Mouse (Mus musculus): ENCODE data around the gene Prpsap1. TPM values are rescaled to one million over a fixed set of nuclear protein-coding genes. Genes with fewer than 3 reads are reported as not detected.
A peak's percentile ranks its signal among the peaks of the same experiment; 100 is the strongest.

Gene Prpsap1
- polyA plus RNA-seq (2015; fragmentation: Nextera tagmentation; extraction: Ambion mirVana): 180 and 187 TPM in 2 replicates

DNA sequence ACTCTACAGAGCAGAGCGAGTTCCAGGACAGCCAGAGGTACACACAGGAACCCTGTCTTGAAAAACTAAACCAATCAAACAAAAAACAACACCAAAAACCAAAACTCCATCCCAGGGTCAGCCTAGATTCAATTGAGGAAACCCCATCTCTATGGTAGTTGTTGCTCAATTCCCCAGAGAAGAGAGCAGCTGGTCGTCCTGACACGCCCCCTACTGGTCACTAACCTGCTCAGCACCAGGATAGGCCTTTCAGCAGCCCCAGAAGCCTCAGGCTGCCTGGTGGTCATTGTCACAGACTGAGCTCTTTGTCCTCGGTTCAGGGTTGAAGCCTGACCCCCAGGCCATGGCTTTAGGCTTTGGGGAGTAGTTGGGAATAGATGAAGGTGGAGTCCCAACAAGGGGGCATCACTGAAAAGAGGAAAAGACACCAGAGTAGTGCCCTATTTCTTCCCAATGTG is at the start of gene Prpsap1:
Prpsap1 (minus strand) TSS at position 408 of the 458 bp plus-strand sequence.
- Histone ChIP-seq H3K36me3 (no peaks in the 10 kb centered on the region), H3K9me3 (no peaks in the 10 kb centered on the region), H3K4me1 (peaks cover 26% of the 10 kb centered on the region), H3K27me3 (no peaks in the 10 kb centered on the region), H3K27ac (peak within 1 kb of the TSS; percentile 84), H3K4me3 (no peak within 1 kb of the TSS), H3K9ac (no peak within 1 kb of the TSS), H3K4me2 (no peak within 1 kb of the TSS)
- 15% methylated on average over 4 of the region's 4 CpGs for WGBS
- no peak for ATAC-seq (ENCODE audit: borderline replicate concordance, extremely low read depth, low FRiP score, low TSS enrichment)

DNA sequence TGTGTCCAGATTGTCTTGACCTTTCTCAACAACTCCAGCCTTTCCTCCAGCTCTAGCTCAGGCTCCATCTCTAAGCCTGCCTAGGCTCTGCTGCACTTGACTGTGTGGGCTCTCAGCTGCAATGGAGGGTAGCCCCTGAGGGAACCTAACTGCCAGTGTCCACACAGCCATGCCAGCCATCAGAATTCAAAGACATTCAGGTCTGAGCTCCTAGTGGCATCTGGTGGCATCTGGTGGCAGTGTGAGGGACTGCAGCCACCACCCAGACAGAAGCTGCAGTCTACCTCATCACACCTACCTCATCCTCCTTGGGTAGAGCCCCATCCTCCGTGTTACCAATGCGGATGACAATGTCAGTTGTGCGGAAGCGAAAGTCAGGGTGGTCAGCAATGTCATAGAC is 49.1 kb upstream of the Prpsap1 start:
- Histone ChIP-seq H3K4me2 (no peak overlapping the region), H3K27me3 (no peaks in the 10 kb centered on the region), H3K9ac (no peak overlapping the region), H3K9me3 (no peaks in the 10 kb centered on the region), H3K36me3 (peaks cover 80% of the 10 kb centered on the region), H3K27ac (no peak overlapping the region), H3K4me1 (no peaks in the 10 kb centered on the region), H3K4me3 (no peak overlapping the region)
- 80% methylated on average over 4 of the region's 4 CpGs for WGBS
- no peak; the same call in 1 of the 2 replicates for ATAC-seq (ENCODE audit: borderline replicate concordance, extremely low read depth, low FRiP score, low TSS enrichment)

GRCm38 (mm10) chr11:116541183-116541582 is 47.2 kb upstream of the Prpsap1 start:
- no peak overlapping the region for H3K27ac ChIP-seq
- WGBS: 91% methylated on average over 11 of the region's 11 CpGs
- H3K27me3 ChIP-seq: no peaks in the 10 kb centered on the region
- no peak overlapping the region for H3K4me2 ChIP-seq
- peaks cover 74% of the 10 kb centered on the region for H3K36me3 ChIP-seq
- H3K9me3 ChIP-seq: no peaks in the 10 kb centered on the region
- H3K4me3 ChIP-seq: no peak overlapping the region
- no peak overlapping the region for H3K9ac ChIP-seq
- ATAC-seq (ENCODE audit: borderline replicate concordance, extremely low read depth, low FRiP score, low TSS enrichment): no peak
- H3K4me1 ChIP-seq: no peaks in the 10 kb centered on the region

GRCm38 (mm10) chr11:116538142-116538735 is 44.2 kb upstream of the Prpsap1 start:
- Histone ChIP-seq H3K4me1 (peaks cover 10% of the 10 kb centered on the region), H3K4me2 (no peak overlapping the region), H3K27ac (no peak overlapping the region), H3K27me3 (peaks cover 10% of the 10 kb centered on the region), H3K4me3 (no peak overlapping the region), H3K36me3 (peaks cover 46% of the 10 kb centered on the region), H3K9ac (no peak overlapping the region), H3K9me3 (no peaks in the 10 kb centered on the region)
- WGBS: 81% methylated on average over 12 of the region's 12 CpGs
- ATAC-seq (ENCODE audit: borderline replicate concordance, extremely low read depth, low FRiP score, low TSS enrichment): no peak

DNA sequence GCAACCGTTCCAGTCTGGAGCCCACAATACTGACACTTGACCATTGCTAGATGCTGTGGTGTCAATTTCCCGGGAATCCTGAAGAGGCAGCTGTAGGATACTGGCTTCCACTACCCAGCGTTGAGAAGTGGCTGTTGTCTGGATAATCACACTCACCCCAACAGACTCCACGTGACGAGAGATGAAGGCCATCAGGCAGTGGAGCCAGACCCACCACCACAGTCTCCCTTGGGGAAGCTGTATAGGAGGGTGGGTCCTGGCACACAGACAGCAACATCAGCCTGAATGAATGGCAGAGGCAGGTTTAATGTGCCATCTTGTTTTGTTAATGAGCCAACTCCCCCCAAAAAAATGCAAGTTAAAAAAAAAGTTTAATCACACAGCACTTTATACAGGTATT is 43.4 kb upstream of the Prpsap1 start:
- Histone ChIP-seq H3K9ac (no peak overlapping the region), H3K27ac (no peak overlapping the region), H3K4me3 (no peak overlapping the region), H3K4me2 (no peak overlapping the region), H3K36me3 (peaks cover 37% of the 10 kb centered on the region), H3K4me1 (peaks cover 18% of the 10 kb centered on the region), H3K9me3 (no peaks in the 10 kb centered on the region), H3K27me3 (peaks cover 18% of the 10 kb centered on the region)
- WGBS: 62% methylated on average over 5 of the region's 5 CpGs
- ATAC-seq (ENCODE audit: borderline replicate concordance, extremely low read depth, low FRiP score, low TSS enrichment): no peak

- Histone ChIP-seq H3K27ac (no peak overlapping the region), H3K27me3 (peaks cover 24% of the 10 kb centered on the region), H3K4me3 (no peak overlapping the region), H3K9me3 (no peaks in the 10 kb centered on the region), H3K4me2 (no peak overlapping the region), H3K9ac (no peak overlapping the region), H3K36me3 (peaks cover 30% of the 10 kb centered on the region), H3K4me1 (peaks cover 25% of the 10 kb centered on the region)
- 84% methylated on average over 7 of the region's 7 CpGs for WGBS
- no peak for ATAC-seq (ENCODE audit: borderline replicate concordance, extremely low read depth, low FRiP score, low TSS enrichment)
Observed at GRCm38 (mm10) chr11:116536685-116537084, 42.7 kb upstream of the Prpsap1 start.

DNA sequence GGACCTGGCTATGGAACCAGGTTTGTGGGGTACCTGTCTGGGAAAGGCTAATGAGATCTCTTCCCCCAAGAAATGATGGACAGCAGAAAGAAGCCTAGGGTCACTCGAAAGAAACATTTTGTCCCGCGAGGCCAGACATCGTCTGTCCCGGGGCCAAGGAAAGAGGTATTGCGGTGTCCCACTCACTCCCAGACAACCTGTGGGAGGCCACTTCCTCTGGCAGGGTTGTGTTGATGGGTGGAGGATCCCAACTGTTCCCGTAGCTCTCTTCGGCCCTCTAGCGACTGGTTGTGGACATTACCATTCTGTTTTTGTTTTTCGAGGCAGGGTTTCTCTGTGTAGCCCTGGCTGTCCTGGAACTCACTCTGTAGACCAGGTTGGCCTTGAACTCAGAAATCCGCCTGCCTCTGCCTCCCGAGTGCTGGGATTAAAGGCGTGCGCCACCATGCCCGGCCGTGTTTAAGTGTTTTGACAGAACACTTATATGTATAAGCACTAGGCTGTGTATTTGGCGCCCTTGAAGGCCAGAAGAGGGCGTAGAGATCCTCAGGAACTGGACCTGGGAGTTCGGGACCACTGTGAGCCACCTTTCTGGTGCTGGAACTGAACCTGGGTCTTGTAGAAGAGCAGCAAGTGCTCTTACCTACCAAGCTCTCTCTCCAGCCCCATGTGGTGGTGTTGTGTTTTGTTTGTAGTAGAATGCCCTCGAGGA is 40.3 kb upstream of the Prpsap1 start:
- H3K4me2 ChIP-seq: peak overlapping the region; percentile 99
- H3K27ac ChIP-seq: no peak overlapping the region
- peaks cover 44% of the 10 kb centered on the region for H3K4me1 ChIP-seq
- H3K27me3 ChIP-seq: peaks cover 41% of the 10 kb centered on the region
- whole genome bisulfite sequencing: 13% methylated on average over 20 of the region's 20 CpGs
- H3K9me3 ChIP-seq: no peaks in the 10 kb centered on the region
- H3K36me3 ChIP-seq: peaks cover 7% of the 10 kb centered on the region
- H3K4me3 ChIP-seq: peak overlapping the region; percentile 53
- peak; percentile 29; the same call in 1 of the 2 replicates for ATAC-seq (ENCODE audit: borderline replicate concordance, extremely low read depth, low FRiP score, low TSS enrichment)
- peak overlapping the region; percentile 54 for H3K9ac ChIP-seq

DNA sequence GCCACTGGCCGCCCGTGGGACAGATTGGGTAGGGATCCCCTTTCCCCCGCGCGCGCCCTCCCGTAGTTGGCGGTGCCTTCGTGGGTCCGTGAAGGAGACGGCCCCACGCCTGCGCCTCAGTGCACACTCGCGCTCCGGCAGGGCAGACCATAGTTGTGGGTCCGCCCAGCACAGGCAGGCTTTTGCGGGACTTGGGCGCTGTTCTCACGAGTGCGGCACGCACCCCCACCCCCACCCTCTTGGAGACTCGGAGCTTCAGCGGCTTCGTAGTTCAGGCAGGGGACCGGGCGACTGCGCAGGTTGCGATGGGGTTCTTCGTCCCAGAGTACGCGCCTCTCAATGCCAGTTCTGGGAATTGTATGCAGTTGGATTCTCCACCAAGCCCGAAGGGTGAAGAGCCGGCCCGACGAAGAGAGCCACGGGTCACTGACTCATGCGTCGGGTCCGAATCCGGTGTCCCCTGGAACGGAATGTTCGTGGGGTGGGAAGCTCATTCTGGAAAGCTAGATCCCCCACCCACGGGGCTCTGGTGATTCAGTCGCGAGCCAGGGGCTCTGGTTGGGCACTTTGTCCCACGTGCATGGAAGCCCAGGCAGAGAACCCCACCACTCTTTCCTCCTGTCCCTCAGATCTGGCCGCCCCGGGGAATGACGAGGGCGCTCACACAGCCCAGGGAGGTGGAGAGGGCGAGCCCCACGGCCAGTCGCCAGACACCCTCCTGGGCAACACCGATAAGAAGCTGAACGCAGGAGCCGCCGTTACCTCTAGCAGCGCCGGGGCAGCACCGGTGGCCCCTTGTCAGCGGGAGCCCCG is 39.5 kb upstream of the Prpsap1 start:
- peak overlapping the region; percentile 54 for H3K9ac ChIP-seq
- H3K4me1 ChIP-seq: peaks cover 44% of the 10 kb centered on the region
- 0 out of 2 replicates have a peak, but pooled peaks cover under 1% of the 10 kb centered on the region for H3K36me3 ChIP-seq
- WGBS: under 1% methylated on average over 62 of the region's 63 CpGs
- peak; percentile 32 for ATAC-seq (ENCODE audit: borderline replicate concordance, extremely low read depth, low FRiP score, low TSS enrichment)
- no peaks in the 10 kb centered on the region for H3K9me3 ChIP-seq
- H3K27me3 ChIP-seq: peaks cover 41% of the 10 kb centered on the region
- peak overlapping the region; percentile 99 for H3K4me2 ChIP-seq
- H3K4me3 ChIP-seq: peak overlapping the region; percentile 53
- H3K27ac ChIP-seq: no peak overlapping the region

DNA sequence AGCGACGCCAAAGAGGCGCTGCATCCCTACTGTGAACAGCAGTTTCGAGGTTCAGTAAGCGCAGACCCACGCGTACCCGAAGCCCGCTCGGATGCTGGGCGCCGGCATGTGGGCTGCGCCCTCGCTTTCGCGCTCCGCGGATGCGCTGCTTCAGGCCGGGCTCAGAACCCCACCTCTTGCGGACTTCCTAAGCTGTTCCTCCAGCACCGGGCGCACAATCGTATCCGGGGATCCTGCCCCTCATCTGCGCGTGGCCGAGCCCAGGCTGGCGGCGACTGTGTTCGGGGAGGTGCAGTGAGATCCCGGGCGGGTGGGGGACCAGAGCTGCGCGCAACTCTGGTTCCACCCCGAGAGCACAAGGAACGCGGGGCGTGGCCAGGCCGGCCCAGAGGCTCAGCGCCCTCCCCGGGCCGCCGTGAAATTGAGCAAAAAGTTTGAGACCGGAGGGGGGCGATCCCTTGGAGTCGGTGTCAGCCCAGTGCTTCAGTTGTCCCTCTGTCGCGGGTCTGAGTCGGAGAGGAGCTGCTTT is 38.9 kb upstream of the Prpsap1 start:
- under 1% methylated on average over 50 of the region's 50 CpGs for WGBS
- H3K36me3 ChIP-seq: no peaks in the 10 kb centered on the region
- H3K4me1 ChIP-seq: peaks cover 44% of the 10 kb centered on the region
- H3K27ac ChIP-seq: no peak overlapping the region
- H3K9me3 ChIP-seq: no peaks in the 10 kb centered on the region
- peak overlapping the region; percentile 54 for H3K9ac ChIP-seq
- peak overlapping the region; percentile 99 for H3K4me2 ChIP-seq
- peaks cover 41% of the 10 kb centered on the region for H3K27me3 ChIP-seq
- peak; percentile 65 for ATAC-seq (ENCODE audit: borderline replicate concordance, extremely low read depth, low FRiP score, low TSS enrichment)
- peak overlapping the region; percentile 53 for H3K4me3 ChIP-seq

DNA sequence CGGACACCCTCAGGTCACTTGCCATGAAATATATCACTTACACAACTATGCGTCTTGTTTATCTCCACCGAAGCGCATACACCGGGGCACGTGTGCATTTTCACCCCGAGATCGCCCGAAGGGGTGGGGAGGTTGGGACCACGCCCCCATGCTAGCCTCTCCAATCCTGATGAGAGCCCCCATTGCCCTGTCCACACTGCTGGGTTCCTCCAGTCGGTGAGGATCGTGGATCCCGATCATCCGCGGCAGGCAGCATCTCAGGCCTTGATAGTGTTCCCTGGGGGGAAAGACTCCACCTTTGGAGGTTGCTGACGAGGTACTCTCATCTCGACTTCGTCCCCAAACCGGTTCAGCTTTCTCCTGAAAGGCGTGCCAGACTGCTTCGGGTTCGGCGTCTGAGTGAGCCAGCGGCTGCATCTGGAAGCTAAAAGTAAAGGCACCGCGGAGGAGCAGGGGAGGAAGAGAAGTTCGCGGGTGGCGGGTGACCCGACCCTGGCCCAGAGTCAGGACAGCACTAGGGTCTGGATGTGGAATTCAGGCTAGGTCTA is 38.3 kb upstream of the Prpsap1 start:
- WGBS: under 1% methylated on average over 30 of the region's 30 CpGs
- H3K27ac ChIP-seq: no peak overlapping the region
- H3K4me1 ChIP-seq: peaks cover 44% of the 10 kb centered on the region
- no peak for ATAC-seq (ENCODE audit: borderline replicate concordance, extremely low read depth, low FRiP score, low TSS enrichment)
- H3K27me3 ChIP-seq: peaks cover 41% of the 10 kb centered on the region
- no peaks in the 10 kb centered on the region for H3K9me3 ChIP-seq
- H3K36me3 ChIP-seq: no peaks in the 10 kb centered on the region
- peak overlapping the region; percentile 53 for H3K4me3 ChIP-seq
- H3K9ac ChIP-seq: peak overlapping the region; percentile 54
- peak overlapping the region; percentile 99 for H3K4me2 ChIP-seq

- H3K4me1 ChIP-seq: peaks cover 44% of the 10 kb centered on the region
- H3K4me3 ChIP-seq: peak overlapping the region; percentile 53
- H3K27me3 ChIP-seq: peaks cover 41% of the 10 kb centered on the region
- H3K36me3 ChIP-seq: no peaks in the 10 kb centered on the region
- peak overlapping the region; percentile 23 for H3K9ac ChIP-seq
- no peaks in the 10 kb centered on the region for H3K9me3 ChIP-seq
- 3% methylated on average over 48 of the region's 48 CpGs for WGBS
- ATAC-seq (ENCODE audit: borderline replicate concordance, extremely low read depth, low FRiP score, low TSS enrichment): no peak
- peak overlapping the region; percentile 81 for H3K27ac ChIP-seq
- H3K4me2 ChIP-seq: peak overlapping the region; percentile 99
Observed at GRCm38 (mm10) chr11:116531371-116532191, 37.6 kb upstream of the Prpsap1 start.
